Mouse (Mus musculus): Measurements from ENCODE around the gene Afmid. TPM values are rescaled to one million over a fixed set of nuclear protein-coding genes. Genes with fewer than 3 reads are reported as not detected.

Gene Afmid
- total and polyA plus RNA-seq, 3 experiments: 5.0 to 7.5 (median 7.3) TPM

DNA sequence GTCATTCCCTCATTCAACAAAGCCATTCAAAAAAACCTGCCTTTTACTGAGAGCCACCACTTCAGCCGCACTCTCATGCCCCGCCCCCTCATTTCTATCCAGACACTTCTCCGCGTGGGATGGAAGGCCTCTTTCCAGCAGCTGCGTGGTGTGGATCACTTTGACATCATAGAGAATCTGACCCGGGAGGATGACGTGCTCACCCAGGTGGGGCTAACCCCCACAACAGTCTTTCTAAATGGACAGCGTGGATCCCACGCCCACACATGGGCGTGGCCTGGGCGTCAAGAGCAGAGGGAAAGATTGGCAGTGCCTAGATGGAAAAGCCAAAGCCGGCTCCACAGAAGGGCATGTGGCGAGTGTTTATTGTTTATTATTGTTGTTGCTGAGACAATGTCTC, 10.6 kb downstream of the Afmid start:
- peaks cover 3 to 30% of the 10 kb centered on the region in 2 experiments for H3K36me3 ChIP-seq (replicated peaks in 1 of 2; ENCODE audit: control insufficient read depth in 1 of 2, insufficient read depth in 1 of 2, low read length in 1 of 2)
- no peaks in the 10 kb centered on the region for H3K9me3 ChIP-seq (replicated peaks; ENCODE audit: low read length)
- H3K4me3 ChIP-seq (replicated peaks in 1 of 3; ENCODE audit: low read depth in 2 of 3, low read length in 2 of 3, poor library complexity in 1 of 3): no peak overlapping the region
- no peak overlapping the region for H3K4me2 ChIP-seq (ENCODE audit: insufficient read depth, low read depth, poor library complexity, severe bottlenecking)
- no peak for DNase-seq (ENCODE audit: extremely low read depth)
- no peak overlapping the region for H3K27ac ChIP-seq (ENCODE audit: insufficient read depth, low read depth)
- H3K27me3 ChIP-seq (replicated peaks): no peaks in the 10 kb centered on the region
- dilution Hi-C loops (cut with MboI; ENCODE audit: extremely low pct_ligation_motif_present, extremely low pct_unique_long_range_greater_than_20kb, low sequenced_read_pairs) (no loop called here), in situ Hi-C loops (cut with MboI; ENCODE audit: low pct_ligation_motif_present, low pct_unique_long_range_greater_than_20kb, low sequenced_read_pairs) (no loop called here)
- no peak overlapping the region for H3K9ac ChIP-seq (ENCODE audit: insufficient read depth, low read depth)
- H3K4me1 ChIP-seq (ENCODE audit: control insufficient read depth in 1 of 2, insufficient read depth in 2 of 2): peaks cover 0 to 11% of the 10 kb centered on the region in 2 experiments; a peak in 2 of 4 replicates
- TF ChIP-seq RAD21 (IDR thresholded peaks at IDR 0.05; ENCODE audit: low read depth, low read length): no peak
- no peak for TF ChIP-seq TBP (conservative IDR thresholded peaks at IDR 0.05; ENCODE audit: low read depth, low read length)
- TF ChIP-seq CTCF (conservative IDR thresholded peaks at IDR 0.05 in 1 of 2, IDR thresholded peaks at IDR 0.05 in 1 of 2; ENCODE audit: low read depth in 2 of 2, low read length in 2 of 2): no peak
- TF ChIP-seq EP300 (IDR thresholded peaks at IDR 0.05; ENCODE audit: low read length): no peak
- TF ChIP-seq E2F4 (IDR thresholded peaks at IDR 0.05; ENCODE audit: insufficient replicate concordance, low read depth, low read length): no peak
- no peak for TF ChIP-seq SIN3A (IDR thresholded peaks at IDR 0.05; ENCODE audit: low read length)
- TF ChIP-seq ELF1 (IDR thresholded peaks at IDR 0.05; ENCODE audit: low read depth, low read length): no peak
- H3K79me2 ChIP-seq (replicated peaks; ENCODE audit: control insufficient read depth, extremely low read depth, insufficient read depth, poor library complexity, severe bottlenecking): no peaks in the 10 kb centered on the region

DNA sequence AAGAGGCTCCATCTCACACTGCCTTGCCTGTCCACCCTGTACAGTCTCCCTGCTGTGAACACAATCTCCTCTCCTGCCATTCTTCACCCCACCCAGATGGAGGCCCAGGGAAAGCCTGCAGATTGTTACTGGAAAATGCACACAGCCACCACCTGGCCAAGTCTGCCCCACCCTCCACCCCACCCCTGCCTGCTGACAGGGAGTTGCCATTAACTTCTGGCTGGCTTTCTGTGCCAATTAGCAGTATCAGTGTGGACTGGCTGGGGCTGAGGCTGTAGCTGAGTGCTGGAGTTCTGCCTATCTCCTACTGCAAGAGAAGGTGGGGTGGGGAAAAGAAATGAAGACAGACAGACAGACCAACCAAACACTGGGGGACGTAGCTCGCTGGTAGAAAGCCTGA, 12.8 kb downstream of the Afmid start:
- dilution Hi-C loops (cut with MboI; ENCODE audit: extremely low pct_ligation_motif_present, extremely low pct_unique_long_range_greater_than_20kb, low sequenced_read_pairs): no loop called here
- no peak for DNase-seq (ENCODE audit: extremely low read depth)
- in situ Hi-C loops (cut with MboI; ENCODE audit: low pct_ligation_motif_present, low pct_unique_long_range_greater_than_20kb, low sequenced_read_pairs): no loop called here
- H3K4me3 ChIP-seq (replicated peaks in 1 of 3; ENCODE audit: low read depth in 2 of 3, low read length in 2 of 3, poor library complexity in 1 of 3): no peak overlapping the region
- TF ChIP-seq MAZ (IDR thresholded peaks at IDR 0.05; ENCODE audit: low read depth, low read length) (no peak), GABPA (IDR thresholded peaks at IDR 0.05; ENCODE audit: insufficient replicate concordance, low read depth, low read length) (no peak), CTCF (conservative IDR thresholded peaks at IDR 0.05 in 1 of 2, IDR thresholded peaks at IDR 0.05 in 1 of 2; ENCODE audit: low read depth in 2 of 2, low read length in 2 of 2) (no peak), IRF4 (IDR thresholded peaks at IDR 0.05; ENCODE audit: low read depth, low read length) (no peak), ZKSCAN1 (IDR thresholded peaks at IDR 0.05; ENCODE audit: borderline replicate concordance, low read depth, low read length) (no peak), PAX5 (IDR thresholded peaks at IDR 0.05; ENCODE audit: low read length) (no peak), ZMIZ1 (IDR thresholded peaks at IDR 0.05; ENCODE audit: low read depth, low read length) (no peak), CHD1 (IDR thresholded peaks at IDR 0.05; ENCODE audit: low read depth, low read length) (no peak), USF1 (IDR thresholded peaks at IDR 0.05; ENCODE audit: low read depth, low read length) (no peak), MEF2A (IDR thresholded peaks at IDR 0.05; ENCODE audit: borderline replicate concordance, low read depth, low read length) (no peak), ZC3H11A (IDR thresholded peaks at IDR 0.05; ENCODE audit: low read depth, low read length) (no peak)
- peaks cover 7 to 13% of the 10 kb centered on the region in 2 experiments for H3K4me1 ChIP-seq (ENCODE audit: control insufficient read depth in 1 of 2, insufficient read depth in 2 of 2)
- H3K9ac ChIP-seq (ENCODE audit: insufficient read depth, low read depth): no peak overlapping the region
- H3K27ac ChIP-seq (ENCODE audit: insufficient read depth, low read depth): no peak overlapping the region
- H3K9me3 ChIP-seq (replicated peaks; ENCODE audit: low read length): no peaks in the 10 kb centered on the region
- no peaks in the 10 kb centered on the region for H3K27me3 ChIP-seq (replicated peaks)
- H3K4me2 ChIP-seq (ENCODE audit: insufficient read depth, low read depth, poor library complexity, severe bottlenecking): no peak overlapping the region
- peaks cover 3 to 30% of the 10 kb centered on the region in 2 experiments for H3K36me3 ChIP-seq (replicated peaks in 1 of 2; ENCODE audit: control insufficient read depth in 1 of 2, insufficient read depth in 1 of 2, low read length in 1 of 2)
- no peaks in the 10 kb centered on the region for H3K79me2 ChIP-seq (replicated peaks; ENCODE audit: control insufficient read depth, extremely low read depth, insufficient read depth, poor library complexity, severe bottlenecking)
